Mouse (Mus musculus) CH12.LX (cell line): ENCODE results near the gene Zfp511. TPM values are rescaled to one million over a fixed set of nuclear protein-coding genes. Genes with fewer than 3 reads are reported as not detected.

Experiments
- DNase-seq: peaks from one replicate; pipeline ENCODE4 v3.0.0-alpha.2; 2013; ENCODE audit errors: extremely low read depth
- H3K27ac ChIP-seq: 2 replicates; pipeline ENCODE4 v1.5.1; 2012; ENCODE audit warnings: low read depth, mild to moderate bottlenecking, control low read depth, moderate library complexity; ENCODE audit not compliant: insufficient read depth
- H3K27me3 ChIP-seq: replicated peaks from 2 replicates; pipeline ENCODE3; 2012; ENCODE audit warnings: inconsistent platforms
- H3K36me3 ChIP-seq, 2 experiments: replicated peaks in 1 of 2; 2 replicates each; pipeline versions ENCODE3 to v1.6.1; 2012; ENCODE audit warnings: inconsistent platforms in 1 of 2, low read length in 1 of 2, mild to moderate bottlenecking in 1 of 2, mixed read lengths in 1 of 2, moderate library complexity in 1 of 2; ENCODE audit not compliant: control insufficient read depth in 1 of 2, insufficient read depth in 1 of 2
- H3K4me1 ChIP-seq, 2 experiments: 2 replicates each; pipeline ENCODE4 v1.6.1; 2012; ENCODE audit warnings: inconsistent platforms in 1 of 2, moderate library complexity in 1 of 2; ENCODE audit not compliant: insufficient read depth in 2 of 2, control insufficient read depth in 1 of 2
- H3K4me2 ChIP-seq: 2 replicates; pipeline ENCODE4 v1.6.1; 2012; ENCODE audit warnings: low read depth, mild to moderate bottlenecking, control low read depth; ENCODE audit not compliant: poor library complexity, insufficient read depth, severe bottlenecking
- H3K4me3 ChIP-seq, 3 experiments: fragments of 150-350 bp in 1 of 3; sonication (generic) in 1 of 3; replicated peaks in 1 of 3; 2 replicates each; pipeline versions ENCODE3 to v1.5.1; 2011 to 2012; ENCODE audit warnings: low read depth in 2 of 3, low read length in 2 of 3, mild to moderate bottlenecking in 2 of 3, moderate library complexity in 2 of 3, control low read depth in 1 of 3, improper control_type of control experiment in 1 of 3, inconsistent platforms in 1 of 3, mixed read lengths in 1 of 3; ENCODE audit not compliant: poor library complexity in 1 of 3
- H3K79me2 ChIP-seq: replicated peaks from 2 replicates; pipeline ENCODE4 v1.6.1; 2012; ENCODE audit warnings: mild to moderate bottlenecking, moderate library complexity; ENCODE audit not compliant: control insufficient read depth, poor library complexity, insufficient read depth, severe bottlenecking; ENCODE audit errors: extremely low read depth
- H3K9ac ChIP-seq: 2 replicates; pipeline ENCODE4 v1.6.1; 2012; ENCODE audit warnings: low read depth, mild to moderate bottlenecking, control low read depth, moderate library complexity; ENCODE audit not compliant: insufficient read depth
- H3K9me3 ChIP-seq: replicated peaks from 2 replicates; pipeline ENCODE3; 2012; ENCODE audit warnings: low read length, inconsistent platforms, mixed read lengths
- CHD1 ChIP-seq: IDR thresholded peaks from 2 replicates; pipeline ENCODE4 v1.6.1; 2012; ENCODE audit warnings: low read depth, low read length, improper control_type of control experiment, inconsistent platforms
- CTCF ChIP-seq, 2 experiments: IDR thresholded peaks in 1 of 2; conservative IDR thresholded peaks in 1 of 2; 2 replicates each; pipeline ENCODE4 v1.5.1; 2011 to 2012; ENCODE audit warnings: low read depth in 2 of 2, low read length in 2 of 2, improper control_type of control experiment in 1 of 2, inconsistent platforms in 1 of 2, mild to moderate bottlenecking in 1 of 2, moderate library complexity in 1 of 2
- EP300 ChIP-seq: IDR thresholded peaks from 2 replicates; pipeline ENCODE4 v1.6.1; 2011; ENCODE audit warnings: low read length, improper control_type of control experiment
- ETS1 ChIP-seq: conservative IDR thresholded peaks from 2 replicates; pipeline ENCODE4 v1.6.1; 2012; ENCODE audit warnings: low read depth, mild to moderate bottlenecking, inconsistent platforms, low read length, improper control_type of control experiment, moderate library complexity
- IRF4 ChIP-seq: IDR thresholded peaks from 2 replicates; pipeline ENCODE4 v1.6.1; 2014; ENCODE audit warnings: low read depth, mild to moderate bottlenecking, inconsistent platforms, low read length, improper control_type of control experiment
- JUN ChIP-seq: IDR thresholded peaks from 2 replicates; pipeline ENCODE4 v1.6.1; 2011; ENCODE audit warnings: low read depth, mild to moderate bottlenecking, low read length, improper control_type of control experiment, moderate library complexity; ENCODE audit not compliant: insufficient read depth
- MAX ChIP-seq: IDR thresholded peaks from 2 replicates; pipeline ENCODE4 v1.6.1; 2011; ENCODE audit warnings: low read length, improper control_type of control experiment
- MEF2A ChIP-seq: IDR thresholded peaks from 2 replicates; pipeline ENCODE4 v1.6.1; 2014; ENCODE audit warnings: low read depth, mild to moderate bottlenecking, inconsistent platforms, low read length, improper control_type of control experiment, borderline replicate concordance
- NELFE ChIP-seq: IDR thresholded peaks from 2 replicates; pipeline ENCODE4 v1.6.1; 2011; ENCODE audit warnings: low read depth, low read length, improper control_type of control experiment
- NRF1 ChIP-seq: IDR thresholded peaks from 2 replicates; pipeline ENCODE4 v1.6.1; 2014; ENCODE audit warnings: low read depth, mild to moderate bottlenecking, inconsistent platforms, low read length, improper control_type of control experiment, moderate library complexity
- RAD21 ChIP-seq: IDR thresholded peaks from 2 replicates; pipeline ENCODE4 v1.6.1; 2011; ENCODE audit warnings: low read depth, mild to moderate bottlenecking, low read length, improper control_type of control experiment, moderate library complexity
- RCOR1 ChIP-seq: conservative IDR thresholded peaks from 2 replicates; pipeline ENCODE4 v1.6.1; 2012; ENCODE audit warnings: low read depth, mild to moderate bottlenecking, inconsistent platforms, low read length, improper control_type of control experiment
- SMC3 ChIP-seq: IDR thresholded peaks from 2 replicates; pipeline ENCODE4 v1.6.1; 2011; ENCODE audit warnings: low read depth, low read length, improper control_type of control experiment
- TBP ChIP-seq: conservative IDR thresholded peaks from 2 replicates; pipeline ENCODE4 v1.6.1; 2011; ENCODE audit warnings: low read depth, low read length, improper control_type of control experiment
- USF2 ChIP-seq: conservative IDR thresholded peaks from 2 replicates; pipeline ENCODE4 v1.6.1; 2011; ENCODE audit warnings: low read depth, low read length, improper control_type of control experiment
- ZKSCAN1 ChIP-seq: IDR thresholded peaks from 2 replicates; pipeline ENCODE4 v1.6.1; 2012; ENCODE audit warnings: low read depth, inconsistent platforms, low read length, improper control_type of control experiment, borderline replicate concordance
- ZMIZ1 ChIP-seq: IDR thresholded peaks from 2 replicates; pipeline ENCODE4 v1.6.1; 2012; ENCODE audit warnings: low read depth, mild to moderate bottlenecking, inconsistent platforms, low read length, improper control_type of control experiment
- ZNF384 ChIP-seq: IDR thresholded peaks from 2 replicates; pipeline ENCODE4 v1.6.1; 2012; ENCODE audit warnings: low read depth, low read length, improper control_type of control experiment, inconsistent platforms
- dilution Hi-C: fragments of 300-500 bp; cut with MboI; formaldehyde crosslinking; loops from 2 replicates; pipeline ENCODE4 v1.14.3; 2020; ENCODE audit warnings: low sequenced_read_pairs; ENCODE audit not compliant: extremely low pct_unique_long_range_greater_than_20kb, extremely low pct_ligation_motif_present
- in situ Hi-C: fragments of 300-500 bp; cut with MboI; formaldehyde crosslinking; loops from 3 replicates; pipeline ENCODE4 v1.14.3; 2019; ENCODE audit warnings: low sequenced_read_pairs, low pct_ligation_motif_present, low pct_unique_long_range_greater_than_20kb, mixed read lengths
- polyA plus RNA-seq: library from polyadenylated mRNA; unstranded; fragments of >175 nt; gene quantifications from 2 replicates; pipeline ENCODE4 v1.2.1, GENCODE M21; 2012; ENCODE audit warnings: low read depth; ENCODE audit not compliant: insufficient read length
- total RNA-seq, 2 experiments: library from RNA; depleted of rRNA; stranded (reverse); fragments of 300-350 nt in 1 of 2; fragments of >200 nt in 1 of 2; gene quantifications; 2 replicates each; pipeline ENCODE4 v1.2.3; 2012 to 2014

Gene Zfp511
- total and polyA plus RNA-seq, 3 experiments, result 41.4 to 52.2 (median 44.6) TPM

GRCm38 (mm10) chr7:140061832-140062130 is 25.6 kb downstream of the Zfp511 start:
- Histone ChIP-seq H3K9ac (no peak overlapping the region), H3K9me3 (peaks cover 2% of the 10 kb centered on the region), H3K4me3 (no peak overlapping the region), H3K4me2 (no peak overlapping the region), H3K27me3 (peaks cover 7% of the 10 kb centered on the region), H3K36me3 (no peaks in the 10 kb centered on the region), H3K79me2 (no peaks in the 10 kb centered on the region), H3K27ac (no peak overlapping the region), H3K4me1 (peaks cover 3 to 14% of the 10 kb centered on the region in 2 experiments; a peak in 3 of 4 replicates)
- DNase-seq, result no peak
- no peak for TF ChIP-seq MEF2A
- TF ChIP-seq RCOR1, result no peak
- no peak for TF ChIP-seq JUN
- TF ChIP-seq NELFE, result no peak
- TF ChIP-seq ZMIZ1, result no peak
- TF ChIP-seq USF2, result no peak
- TF ChIP-seq ETS1, result no peak
- no peak for TF ChIP-seq TBP
- TF ChIP-seq CTCF (conservative IDR thresholded peaks at IDR 0.05 in 1 of 2, IDR thresholded peaks at IDR 0.05 in 1 of 2; ENCODE audit: low read depth in 2 of 2, low read length in 2 of 2), result no peak
- no peak for TF ChIP-seq ZKSCAN1
- no peak for TF ChIP-seq MAX
- no peak for TF ChIP-seq ZNF384
- dilution Hi-C loops, result no loop called here
- in situ Hi-C loops, result loop anchor here (10.0 kb wide), 1 partner anchor 157 kb away; no protein-coding TSS in a partner anchor

GRCm38 (mm10) chr7:140062307-140062706 is 26.1 kb downstream of the Zfp511 start:
- H3K4me3 ChIP-seq, result no peak overlapping the region
- H3K9me3 ChIP-seq, result peaks cover 2% of the 10 kb centered on the region
- H3K4me1 ChIP-seq, result peaks cover 0 to 10% of the 10 kb centered on the region in 2 experiments; a peak in 3 of 4 replicates
- H3K9ac ChIP-seq, result no peak overlapping the region
- TF ChIP-seq TBP, result no peak
- TF ChIP-seq IRF4, result no peak
- TF ChIP-seq NRF1, result no peak
- TF ChIP-seq CHD1, result no peak
- TF ChIP-seq CTCF (conservative IDR thresholded peaks at IDR 0.05 in 1 of 2, IDR thresholded peaks at IDR 0.05 in 1 of 2; ENCODE audit: low read depth in 2 of 2, low read length in 2 of 2), result peak in 1 of 2 experiments; percentile 50; a peak in 2 of 4 replicates
- peak; percentile 44 for TF ChIP-seq SMC3
- TF ChIP-seq EP300, result no peak
- TF ChIP-seq RAD21, result peak; percentile 22
- no peak for TF ChIP-seq JUN
- H3K36me3 ChIP-seq, result no peaks in the 10 kb centered on the region
- H3K4me2 ChIP-seq, result no peak overlapping the region
- no peak overlapping the region for H3K27ac ChIP-seq
- in situ Hi-C loops (loop anchor here (10.0 kb wide), 1 partner anchor 158 kb away; no protein-coding TSS in a partner anchor), dilution Hi-C loops (no loop called here)
- no peak for DNase-seq
- peaks cover 7% of the 10 kb centered on the region for H3K27me3 ChIP-seq
- H3K79me2 ChIP-seq, result no peaks in the 10 kb centered on the region
